Mouse (Mus musculus): Measurements from ENCODE around the gene Chaf1a. TPM values are rescaled to one million over a fixed set of nuclear protein-coding genes. Genes with fewer than 3 reads are reported as not detected.
"Not testable (repeated sequence)": the region's sequence is repeated elsewhere in the genome, so short reads cannot be mapped to it uniquely, and the experiment has no call there.

Gene Chaf1a
- polyA plus RNA-seq, 1 experiment, result 39.9 TPM

DNA sequence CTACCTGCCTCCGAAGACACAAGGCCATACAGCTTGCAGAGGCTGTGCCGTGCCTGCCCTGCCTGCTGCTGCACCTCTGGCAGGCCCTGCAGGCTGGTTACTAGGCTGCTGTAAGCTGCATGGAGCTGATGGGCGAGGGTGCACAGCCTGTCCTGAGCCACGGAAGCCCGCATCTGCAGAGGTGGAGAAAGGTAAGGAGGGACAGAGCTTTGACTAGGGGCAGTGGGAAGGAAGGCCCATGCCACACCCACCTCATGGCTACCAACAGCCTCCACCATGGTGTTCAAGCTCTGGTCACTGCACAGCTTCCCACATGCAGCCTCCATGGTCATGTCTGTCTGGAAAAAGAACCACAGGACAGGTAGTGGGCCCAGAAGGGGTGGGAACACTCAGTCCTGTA is 61.9 kb downstream of the Chaf1a start:
- no peaks in the 10 kb centered on the region for H3K79me2 ChIP-seq (ENCODE audit: control insufficient read depth, insufficient read depth)
- TF ChIP-seq CTCF (IDR thresholded peaks at IDR 0.05; ENCODE audit: control insufficient read depth, insufficient read depth, insufficient read length) (no peak), FOSL1 (IDR thresholded peaks at IDR 0.05; ENCODE audit: insufficient read depth, low read length, poor library complexity, severe bottlenecking) (no peak), CEBPB (IDR thresholded peaks at IDR 0.05; ENCODE audit: low read depth) (no peak), MYOD1 (IDR thresholded peaks at IDR 0.05; ENCODE audit: control insufficient read depth, insufficient read length, low read depth) (no peak), USF1 (IDR thresholded peaks at IDR 0.05; ENCODE audit: low read depth) (no peak), MYOG (IDR thresholded peaks at IDR 0.05; ENCODE audit: control insufficient read depth, extremely low read depth, insufficient read length) (no peak), MAX (IDR thresholded peaks at IDR 0.05) (no peak)
- H3K4me3 ChIP-seq (ENCODE audit: insufficient read depth, poor library complexity, severe bottlenecking), result no peak overlapping the region
- no peaks in the 10 kb centered on the region for H3K79me3 ChIP-seq (ENCODE audit: low read depth)
- H3K36me3 ChIP-seq (ENCODE audit: control insufficient read depth, insufficient read depth), result peaks cover 51% of the 10 kb centered on the region
- no peak overlapping the region for H3ac ChIP-seq (ENCODE audit: control insufficient read depth, insufficient read length, low read depth)
- no peaks in the 10 kb centered on the region for H3K27me3 ChIP-seq (ENCODE audit: control insufficient read depth, insufficient read depth, insufficient read length)

DNA sequence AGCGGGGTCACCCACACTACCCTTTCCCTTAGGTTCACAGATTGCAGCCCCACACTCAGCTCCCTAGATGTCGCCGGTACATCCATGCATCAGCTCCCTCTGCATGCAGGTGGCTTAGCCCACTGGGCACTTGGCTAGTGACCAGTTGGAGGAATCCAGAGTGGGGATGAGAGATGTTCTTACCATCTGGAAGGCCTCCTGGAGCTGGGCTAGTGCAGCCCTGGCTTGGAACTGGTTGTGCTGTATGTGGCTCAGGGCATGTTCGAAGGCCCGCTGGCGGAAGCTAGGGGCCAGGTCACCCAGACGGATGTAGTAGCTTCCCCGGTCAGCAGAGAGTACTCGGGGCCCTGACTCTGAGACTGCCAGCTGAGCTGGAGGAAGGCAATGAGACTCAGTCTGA is 62.7 kb downstream of the Chaf1a start:
- Histone ChIP-seq H3K79me2 (ENCODE audit: control insufficient read depth, insufficient read depth) (no peaks in the 10 kb centered on the region), H3ac (ENCODE audit: control insufficient read depth, insufficient read length, low read depth) (no peak overlapping the region), H3K79me3 (ENCODE audit: low read depth) (no peaks in the 10 kb centered on the region), H3K4me3 (ENCODE audit: insufficient read depth, poor library complexity, severe bottlenecking) (no peak overlapping the region), H3K36me3 (ENCODE audit: control insufficient read depth, insufficient read depth) (peaks cover 44% of the 10 kb centered on the region), H3K27me3 (ENCODE audit: control insufficient read depth, insufficient read depth, insufficient read length) (no peaks in the 10 kb centered on the region)
- TF ChIP-seq CEBPB (IDR thresholded peaks at IDR 0.05; ENCODE audit: low read depth), result no peak

DNA sequence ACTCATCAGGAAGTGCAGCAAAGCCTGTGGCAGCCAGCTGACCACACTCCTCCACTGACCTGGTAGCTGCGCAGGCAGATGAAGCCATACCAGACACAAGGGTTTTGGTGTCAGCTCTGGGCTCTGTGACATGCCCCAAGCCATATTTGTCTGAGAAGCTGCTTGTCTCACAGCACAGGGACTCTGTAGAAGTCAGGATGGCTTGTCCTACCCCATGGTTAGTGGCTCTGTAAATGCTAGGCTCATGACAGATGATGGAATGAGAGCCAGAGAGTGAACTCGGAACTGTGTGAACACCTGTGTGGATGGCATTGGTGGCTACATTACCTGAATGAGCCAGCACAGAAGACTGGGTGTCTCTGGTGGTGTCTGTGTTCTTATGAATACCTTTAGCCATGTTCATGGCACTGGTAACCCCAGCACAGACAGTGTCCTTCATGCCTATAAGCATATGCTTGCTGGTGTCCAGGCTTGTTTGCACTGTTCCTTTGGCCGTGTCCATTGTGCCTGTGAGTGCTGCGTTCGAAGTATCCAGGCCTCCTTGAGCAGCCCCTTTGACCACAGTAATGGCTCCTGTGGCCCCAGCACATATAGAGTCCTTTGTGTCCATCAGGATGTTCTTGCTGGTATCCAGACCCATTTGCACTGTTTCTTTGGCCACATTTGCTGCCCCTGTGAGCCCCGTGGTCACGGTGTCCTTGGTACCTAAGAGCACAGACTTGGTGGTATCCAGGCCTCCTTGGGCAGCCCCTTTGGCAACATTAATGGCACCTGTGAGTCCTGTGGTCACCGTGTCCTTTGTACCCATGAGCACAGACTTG is 63.4 kb downstream of the Chaf1a start:
- Histone ChIP-seq H3K27me3 (ENCODE audit: control insufficient read depth, insufficient read depth, insufficient read length) (no peaks in the 10 kb centered on the region), H3ac (ENCODE audit: control insufficient read depth, insufficient read length, low read depth) (no peak overlapping the region), H3K4me3 (ENCODE audit: insufficient read depth, poor library complexity, severe bottlenecking) (no peak overlapping the region), H3K79me3 (ENCODE audit: low read depth) (no peaks in the 10 kb centered on the region), H3K79me2 (ENCODE audit: control insufficient read depth, insufficient read depth) (no peaks in the 10 kb centered on the region), H3K36me3 (ENCODE audit: control insufficient read depth, insufficient read depth) (peaks cover 36% of the 10 kb centered on the region)
- TF ChIP-seq MAX (IDR thresholded peaks at IDR 0.05), result no peak
- TF ChIP-seq MYOD1 (IDR thresholded peaks at IDR 0.05; ENCODE audit: control insufficient read depth, insufficient read length, low read depth), result no peak
- TF ChIP-seq CTCF (IDR thresholded peaks at IDR 0.05; ENCODE audit: control insufficient read depth, insufficient read depth, insufficient read length), result no peak

DNA sequence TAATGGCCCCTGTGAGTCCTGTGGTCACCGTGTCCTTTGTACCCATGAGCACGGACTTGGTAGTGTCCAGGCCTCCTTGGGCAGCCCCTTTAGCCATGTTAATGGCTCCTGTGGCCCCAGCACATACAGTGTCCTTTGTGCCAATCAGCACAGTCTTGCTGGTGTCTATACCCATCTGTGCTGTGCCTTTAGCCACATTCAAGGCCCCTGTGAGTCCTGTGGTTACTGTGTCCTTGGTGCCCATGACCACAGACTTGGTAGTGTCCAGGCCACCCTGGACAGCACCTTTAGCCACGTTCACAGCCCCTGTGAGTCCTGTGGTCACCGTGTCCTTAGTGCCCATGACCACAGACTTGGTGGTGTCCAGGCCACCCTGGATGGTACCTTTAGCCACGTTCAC is 64.6 kb downstream of the Chaf1a start:
- not testable (repeated sequence) for H3K4me3 ChIP-seq (ENCODE audit: insufficient read depth, poor library complexity, severe bottlenecking); H3K79me2 ChIP-seq (ENCODE audit: control insufficient read depth, insufficient read depth); H3K27me3 ChIP-seq (ENCODE audit: control insufficient read depth, insufficient read depth, insufficient read length); H3K79me3 ChIP-seq (ENCODE audit: low read depth); H3ac ChIP-seq (ENCODE audit: control insufficient read depth, insufficient read length, low read depth)
- peaks cover 25% of the 10 kb centered on the region for H3K36me3 ChIP-seq (ENCODE audit: control insufficient read depth, insufficient read depth)

DNA sequence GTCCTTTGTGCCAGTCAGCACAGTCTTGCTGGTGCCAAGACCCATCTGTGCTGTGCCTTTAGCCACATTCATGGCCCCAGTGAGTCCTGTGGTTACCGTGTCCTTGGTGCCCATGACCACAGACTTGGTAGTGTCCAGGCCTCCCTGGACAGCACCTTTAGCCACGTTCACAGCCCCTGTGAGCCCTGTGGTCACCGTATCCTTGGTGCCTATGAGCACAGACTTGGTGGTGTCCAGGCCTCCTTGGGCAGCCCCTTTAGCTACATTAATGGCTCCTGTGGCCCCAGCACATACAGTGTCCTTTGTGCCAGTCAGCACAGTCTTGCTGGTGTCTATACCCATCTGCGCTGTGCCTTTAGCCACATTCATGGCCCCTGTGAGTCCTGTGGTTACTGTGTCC is 66.2 kb downstream of the Chaf1a start:
- H3K36me3 ChIP-seq (ENCODE audit: control insufficient read depth, insufficient read depth), result peaks cover 12% of the 10 kb centered on the region
- not testable (repeated sequence) for H3K27me3 ChIP-seq (ENCODE audit: control insufficient read depth, insufficient read depth, insufficient read length); H3ac ChIP-seq (ENCODE audit: control insufficient read depth, insufficient read length, low read depth); H3K79me2 ChIP-seq (ENCODE audit: control insufficient read depth, insufficient read depth); H3K4me3 ChIP-seq (ENCODE audit: insufficient read depth, poor library complexity, severe bottlenecking); H3K79me3 ChIP-seq (ENCODE audit: low read depth)

DNA sequence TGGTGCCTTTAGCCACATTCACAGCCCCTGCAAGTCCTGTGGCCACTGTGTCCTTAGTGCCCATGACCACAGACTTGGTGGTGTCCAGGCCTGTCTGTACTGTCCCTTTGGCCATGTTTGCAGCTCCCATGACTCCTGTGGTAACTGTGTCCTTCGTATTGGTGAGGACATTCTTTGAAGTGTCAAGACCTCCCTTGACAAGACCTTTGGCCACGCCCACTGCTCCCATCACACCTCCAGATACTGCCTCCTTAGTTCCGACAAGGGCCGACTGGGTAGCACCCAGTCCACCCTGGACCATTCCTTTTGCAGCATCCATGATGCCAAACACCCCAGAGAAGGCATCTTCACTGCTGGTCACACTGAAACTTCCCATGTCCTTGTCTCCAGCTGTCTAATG is 66.7 kb downstream of the Chaf1a start:
- H3K36me3 ChIP-seq (ENCODE audit: control insufficient read depth, insufficient read depth), result peaks cover 6% of the 10 kb centered on the region
- H3K79me2 ChIP-seq (ENCODE audit: control insufficient read depth, insufficient read depth), result no peaks in the 10 kb centered on the region
- no peak for TF ChIP-seq MYOD1 (IDR thresholded peaks at IDR 0.05; ENCODE audit: control insufficient read depth, insufficient read length, low read depth)
- no peak for TF ChIP-seq MAX (IDR thresholded peaks at IDR 0.05)
- no peak for TF ChIP-seq USF1 (IDR thresholded peaks at IDR 0.05; ENCODE audit: low read depth)
- TF ChIP-seq FOSL1 (IDR thresholded peaks at IDR 0.05; ENCODE audit: insufficient read depth, low read length, poor library complexity, severe bottlenecking), result no peak
- no peak for TF ChIP-seq CEBPB (IDR thresholded peaks at IDR 0.05; ENCODE audit: low read depth)
- TF ChIP-seq CTCF (IDR thresholded peaks at IDR 0.05; ENCODE audit: control insufficient read depth, insufficient read depth, insufficient read length), result no peak
- TF ChIP-seq MYOG (IDR thresholded peaks at IDR 0.05; ENCODE audit: control insufficient read depth, extremely low read depth, insufficient read length), result no peak
- H3K27me3 ChIP-seq (ENCODE audit: control insufficient read depth, insufficient read depth, insufficient read length), result no peaks in the 10 kb centered on the region
- no peak overlapping the region for H3K4me3 ChIP-seq (ENCODE audit: insufficient read depth, poor library complexity, severe bottlenecking)
- no peaks in the 10 kb centered on the region for H3K79me3 ChIP-seq (ENCODE audit: low read depth)
- no peak overlapping the region for H3ac ChIP-seq (ENCODE audit: control insufficient read depth, insufficient read length, low read depth)

DNA sequence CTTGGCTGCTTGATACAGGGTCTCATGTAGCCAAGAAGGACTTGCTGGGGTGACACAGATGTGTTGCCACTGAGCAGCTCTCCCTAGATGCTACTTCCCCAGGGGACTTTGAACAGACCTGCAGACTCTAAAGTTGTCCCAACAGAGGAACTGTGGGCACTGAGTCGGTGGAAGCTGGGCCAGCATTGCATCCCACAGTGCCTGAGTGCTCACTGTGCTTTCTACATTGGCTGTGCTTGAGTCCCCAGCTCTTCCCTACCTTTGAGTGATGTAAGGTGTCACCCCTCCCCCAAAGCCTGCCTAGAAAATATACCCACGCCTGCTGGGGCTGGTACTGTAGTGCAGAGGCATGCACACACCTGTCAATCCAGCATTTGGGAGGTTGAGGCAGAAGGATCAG is 67.5 kb downstream of the Chaf1a start:
- Histone ChIP-seq H3K79me2 (ENCODE audit: control insufficient read depth, insufficient read depth) (no peaks in the 10 kb centered on the region), H3K36me3 (ENCODE audit: control insufficient read depth, insufficient read depth) (no peaks in the 10 kb centered on the region), H3K27me3 (ENCODE audit: control insufficient read depth, insufficient read depth, insufficient read length) (no peaks in the 10 kb centered on the region), H3K79me3 (ENCODE audit: low read depth) (no peaks in the 10 kb centered on the region), H3K4me3 (ENCODE audit: insufficient read depth, poor library complexity, severe bottlenecking) (no peak overlapping the region), H3ac (ENCODE audit: control insufficient read depth, insufficient read length, low read depth) (no peak overlapping the region)
- no peak for TF ChIP-seq USF1 (IDR thresholded peaks at IDR 0.05; ENCODE audit: low read depth)
- TF ChIP-seq FOSL1 (IDR thresholded peaks at IDR 0.05; ENCODE audit: insufficient read depth, low read length, poor library complexity, severe bottlenecking), result no peak
- TF ChIP-seq MYOD1 (IDR thresholded peaks at IDR 0.05; ENCODE audit: control insufficient read depth, insufficient read length, low read depth), result no peak
- no peak for TF ChIP-seq MAX (IDR thresholded peaks at IDR 0.05)
- TF ChIP-seq CEBPB (IDR thresholded peaks at IDR 0.05; ENCODE audit: low read depth), result no peak
- TF ChIP-seq MYOG (IDR thresholded peaks at IDR 0.05; ENCODE audit: control insufficient read depth, extremely low read depth, insufficient read length), result no peak
- TF ChIP-seq CTCF (IDR thresholded peaks at IDR 0.05; ENCODE audit: control insufficient read depth, insufficient read depth, insufficient read length), result no peak

Data from C2C12 (cell line).